Mouse (Mus musculus) adrenal gland, adult (tissue): ENCODE data around the gene Pkp1.
A peak's percentile ranks its signal among the peaks of the same experiment; 100 is the strongest.

ENCODE experiments used
- DNase-seq, 2 experiments: peaks; one replicate each; pipeline ENCODE4 v3.0.0; 2022 to 2023; ENCODE audit warnings: low spot score in 1 of 2; ENCODE audit not compliant: inconsistent age in 2 of 2

The Pkp1 gene

DNA sequence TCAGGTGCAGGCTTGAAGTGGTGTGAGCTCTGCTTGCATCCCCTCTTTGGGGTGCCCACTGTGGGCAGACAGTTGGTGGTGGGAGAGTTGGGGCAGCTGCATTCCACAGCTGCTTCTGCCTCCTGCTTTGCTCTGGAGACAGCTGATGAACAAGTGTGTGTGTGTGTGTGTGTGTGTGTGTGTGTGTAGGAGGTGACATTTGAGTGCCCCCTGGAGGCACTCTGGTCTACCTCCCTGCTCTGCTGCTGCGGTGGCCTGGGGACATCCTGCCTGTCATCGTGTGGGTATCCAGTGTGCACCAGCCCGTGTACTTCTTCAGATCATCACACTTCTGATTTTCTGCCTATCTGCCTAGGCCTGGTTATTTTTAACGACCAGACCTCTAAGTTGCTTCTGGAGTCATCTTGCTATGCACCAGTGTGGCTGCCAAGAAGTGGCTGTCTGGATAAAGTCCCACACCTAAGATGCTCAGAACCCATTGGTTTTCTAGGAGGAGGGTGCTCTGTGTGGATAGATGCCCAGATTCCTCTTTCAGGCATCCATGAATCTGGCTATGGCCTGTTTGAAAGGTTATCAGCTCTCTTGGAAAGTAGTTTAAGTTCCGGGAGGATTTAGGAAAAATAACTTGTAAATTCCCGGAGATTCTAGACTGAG is 84.7 kb downstream of the Pkp1 start:
- no peak for DNase-seq

DNA sequence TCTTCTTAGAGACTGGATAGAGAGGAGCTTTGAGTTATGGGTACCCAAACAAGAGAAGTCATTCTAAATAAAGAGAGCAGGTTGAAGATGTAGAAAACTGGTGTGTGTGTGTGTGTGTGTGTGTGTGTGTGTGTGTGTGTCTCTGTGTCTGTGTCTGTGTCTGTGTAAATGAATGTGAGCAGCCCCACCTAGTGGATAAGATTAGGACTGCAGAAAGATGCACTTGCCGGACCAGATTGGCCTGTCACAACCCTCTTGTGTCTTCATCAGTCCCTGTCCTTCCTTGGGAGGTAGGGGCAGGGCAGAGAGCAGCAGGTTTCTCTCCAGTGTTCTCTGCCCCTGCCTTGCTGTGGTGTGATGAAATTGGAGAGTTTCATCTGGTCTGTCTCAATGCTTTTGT is 90.1 kb downstream of the Pkp1 start:
- peak in 1 of 2 experiments; percentile 76 for DNase-seq

DNA sequence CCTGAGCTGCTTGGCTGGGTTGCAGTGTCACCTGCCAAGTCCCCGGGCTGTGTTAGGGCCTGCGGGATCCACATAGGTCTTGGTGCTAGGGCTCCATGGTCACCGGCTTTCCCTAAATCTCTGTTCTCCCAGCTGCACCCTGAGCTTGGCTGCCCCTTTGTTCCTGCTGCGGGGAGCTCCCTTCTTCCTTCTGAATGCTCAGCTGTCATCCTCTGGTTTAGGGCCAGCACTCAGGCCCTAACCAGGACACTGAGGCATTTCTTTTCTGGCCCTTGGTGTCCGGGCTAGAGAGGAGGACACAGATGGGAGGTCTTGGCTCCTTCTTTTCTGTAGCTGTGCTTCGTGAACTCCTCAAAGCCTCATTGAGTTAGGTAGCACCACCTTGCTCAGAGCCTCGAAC is 97.2 kb downstream of the Pkp1 start:
- DNase-seq, result no peak
